Mouse (Mus musculus): ENCODE measurements at regions not wholly inside any gene's neighbourhood (a gene's known extent, or its start where the extent isn't known, plus 50 kb on each side); places are given as distances from the start of the nearest gene placed in this dataset.

DNA sequence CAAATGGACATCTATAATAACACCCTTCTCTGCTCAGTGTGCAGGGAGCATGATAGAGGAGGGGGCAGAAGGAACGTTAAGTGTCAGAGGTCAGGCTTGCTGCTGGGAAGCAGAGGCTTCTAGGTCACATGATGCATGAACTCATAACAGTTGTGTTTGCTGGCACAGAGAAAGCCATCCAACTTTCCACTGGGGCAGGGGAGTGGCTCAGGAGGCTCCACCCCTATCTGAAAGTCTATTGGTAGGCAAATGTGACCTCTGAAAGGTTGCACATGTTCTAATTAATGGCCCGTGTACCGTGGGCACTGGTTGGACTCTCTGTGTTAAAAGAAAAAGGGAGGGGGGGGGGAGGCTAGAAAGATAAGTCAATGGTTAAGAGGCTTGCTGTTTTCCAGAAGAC, 224.6 kb downstream of the Slc16a7 start:
- peak; percentile 55 for DNase-seq (ENCODE audit: low read depth, low spot score)

DNA sequence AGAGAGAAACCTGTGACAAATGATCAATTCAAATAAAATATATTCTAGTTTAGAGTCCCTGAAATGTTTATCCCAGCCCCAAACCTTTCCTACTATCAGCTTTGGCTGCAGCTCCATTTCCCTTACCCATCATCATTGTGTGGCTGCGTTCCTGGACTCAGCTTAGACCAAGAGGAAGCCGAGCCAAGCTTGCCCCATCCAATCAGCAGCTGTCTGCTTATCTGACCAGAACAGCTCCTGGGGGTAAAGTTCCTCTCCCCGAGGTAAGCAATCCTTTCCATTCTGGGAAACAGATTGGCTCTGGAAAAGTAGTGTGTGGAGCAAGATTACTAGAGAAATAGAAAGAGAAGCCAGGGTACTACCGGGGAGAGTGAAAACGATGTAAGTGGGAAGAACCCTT, 228.2 kb downstream of the Slc16a7 start:
- DNase-seq (ENCODE audit: low read depth, low spot score) = no peak

DNA sequence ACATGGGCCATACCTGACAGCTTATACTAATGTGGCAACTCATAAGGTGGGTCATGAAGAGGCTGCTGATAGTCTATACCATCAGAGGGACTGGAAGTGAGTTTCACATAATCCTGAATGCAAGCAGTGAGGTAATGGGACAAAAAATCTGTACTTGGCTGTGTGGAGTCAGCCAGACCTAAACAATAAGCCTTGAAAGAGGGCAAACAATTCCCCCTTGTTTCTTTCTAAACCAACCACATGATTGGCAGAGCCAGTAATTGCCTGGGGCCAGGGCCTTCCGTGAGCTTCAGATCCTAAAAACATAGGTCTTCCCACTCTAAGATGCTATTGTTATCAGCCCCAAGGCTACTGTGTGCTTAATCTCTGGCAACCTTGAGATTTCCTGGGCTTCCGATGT, 240.5 kb downstream of the Slc16a7 start:
- no peak for DNase-seq (ENCODE audit: low read depth, low spot score)

DNA sequence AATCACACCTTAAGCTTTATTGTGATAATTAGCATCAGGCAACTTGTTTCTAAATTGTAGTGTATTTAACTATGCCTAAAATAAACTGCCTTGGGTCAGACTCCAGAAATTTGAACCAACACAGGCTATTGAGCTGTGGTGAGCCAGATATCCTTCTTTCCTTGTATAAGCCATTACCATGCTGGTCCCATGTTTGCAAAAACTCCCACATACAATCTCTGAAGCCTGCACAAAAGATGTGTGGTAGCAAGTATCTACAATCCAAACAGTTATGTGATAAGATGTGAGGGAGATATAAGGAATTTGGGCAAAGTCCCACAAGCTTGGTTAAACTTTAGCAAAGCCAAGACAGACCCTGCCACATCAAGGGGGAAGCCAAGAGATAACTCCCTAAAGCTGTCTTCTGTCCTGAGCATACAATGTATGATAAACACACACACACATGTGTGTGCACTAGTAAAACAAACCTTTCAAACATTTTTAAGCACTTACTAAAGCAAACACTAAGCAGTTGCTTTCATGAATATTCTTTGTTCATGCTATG, 242.0 kb downstream of the Slc16a7 start:
- no peak for DNase-seq (ENCODE audit: low read depth, low spot score)

DNA sequence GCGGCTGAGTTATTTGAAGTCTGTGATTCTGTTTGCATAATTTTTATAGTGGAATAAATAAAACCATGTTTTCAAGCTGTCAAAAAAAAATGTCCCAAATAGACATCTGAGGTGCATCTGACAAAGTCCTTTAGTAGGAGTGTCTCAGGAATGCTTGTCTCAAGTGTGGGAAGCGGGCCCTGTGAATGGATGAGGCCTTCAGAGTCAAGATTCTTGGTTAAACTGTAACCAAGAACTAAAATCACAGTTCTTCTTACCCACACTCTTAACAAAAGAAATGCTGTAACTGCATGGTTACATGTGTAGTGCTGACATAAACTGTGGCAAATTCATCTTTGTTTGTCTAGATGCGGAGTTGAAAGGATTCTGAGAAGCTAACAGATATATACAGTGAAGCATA, 242.9 kb downstream of the Slc16a7 start:
- no peak for DNase-seq (ENCODE audit: low read depth, low spot score)

DNA sequence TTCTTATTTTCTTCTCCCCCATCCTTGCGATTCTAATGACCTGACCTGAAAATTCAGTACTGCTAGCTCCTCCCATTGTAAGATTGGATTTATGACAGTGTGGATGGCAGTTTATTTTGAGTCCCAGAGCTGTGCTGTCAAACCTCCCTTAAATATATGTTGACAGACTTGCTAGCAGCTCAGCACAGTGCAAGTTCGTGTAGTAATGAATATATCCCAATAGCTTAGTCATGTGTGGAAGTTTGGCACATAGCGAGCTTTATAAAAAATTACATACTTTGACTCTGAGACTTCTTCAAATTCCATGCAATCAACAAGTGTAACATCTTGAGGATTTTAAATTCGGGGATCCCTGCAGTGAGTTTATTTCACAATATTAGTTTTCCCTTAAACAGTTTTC, 243.5 kb downstream of the Slc16a7 start:
- DNase-seq (ENCODE audit: low read depth, low spot score) = no peak

DNA sequence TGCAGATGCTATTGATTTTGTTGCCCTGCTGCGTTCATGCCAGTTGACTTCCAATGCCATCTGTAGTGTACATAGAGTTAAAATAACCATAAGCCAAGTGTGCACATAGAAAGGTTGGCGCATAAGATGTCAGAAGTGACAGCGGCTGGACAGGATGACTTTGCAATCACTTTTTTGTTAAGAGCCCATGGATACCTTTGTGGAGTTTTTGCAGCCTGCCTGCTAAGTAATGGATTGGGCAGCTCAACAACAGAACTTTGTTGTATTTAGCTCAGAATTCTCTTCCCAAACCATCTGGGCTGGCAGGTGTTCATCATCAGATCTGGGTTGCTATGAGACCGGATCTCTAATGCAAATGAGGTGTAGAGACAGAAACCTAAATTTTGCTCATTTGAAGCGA, 267.5 kb downstream of the Slc16a7 start:
- no peak for DNase-seq (ENCODE audit: low read depth, low spot score)

DNA sequence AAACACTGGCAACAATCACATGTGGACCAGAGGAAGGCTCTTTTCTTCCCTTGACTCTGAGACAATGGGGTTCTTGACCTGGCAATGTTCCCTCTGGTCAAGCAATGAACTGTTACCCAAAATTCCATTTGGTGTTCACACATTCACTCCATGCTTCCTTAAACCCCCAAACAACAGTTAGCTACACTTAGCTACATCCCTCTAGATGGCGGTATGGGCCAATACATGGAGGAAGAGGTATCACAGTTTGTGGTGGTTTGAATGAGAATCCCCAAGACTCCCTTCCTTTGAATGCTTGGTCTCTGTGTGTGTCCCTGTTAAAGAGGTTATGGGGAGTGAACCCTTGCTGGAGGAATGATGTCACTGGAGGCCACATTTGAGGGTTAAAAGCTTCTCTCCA, 274.9 kb downstream of the Slc16a7 start:
- peak; percentile 65 for DNase-seq (ENCODE audit: low read depth, low spot score)

DNA sequence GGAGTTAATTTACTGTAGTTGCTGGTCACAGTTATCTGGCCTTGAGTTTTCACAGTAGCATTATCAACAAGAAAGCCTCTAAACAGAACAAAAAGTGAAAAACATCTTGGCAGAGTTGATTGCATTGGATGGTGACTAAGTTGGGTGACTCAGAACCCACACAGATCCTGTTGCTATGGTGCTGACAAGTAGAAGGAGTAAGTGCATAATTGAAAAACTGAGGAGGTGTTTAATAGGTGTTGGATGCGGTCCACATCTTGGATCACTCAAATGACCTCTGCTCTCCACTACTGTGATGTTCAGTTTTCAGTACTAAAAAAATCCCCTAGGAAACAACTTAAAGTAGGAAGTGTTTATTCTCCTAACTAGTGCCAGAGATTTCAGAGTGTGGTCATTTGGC, 280.3 kb downstream of the Slc16a7 start:
- DNase-seq (ENCODE audit: low read depth, low spot score) = no peak

DNA sequence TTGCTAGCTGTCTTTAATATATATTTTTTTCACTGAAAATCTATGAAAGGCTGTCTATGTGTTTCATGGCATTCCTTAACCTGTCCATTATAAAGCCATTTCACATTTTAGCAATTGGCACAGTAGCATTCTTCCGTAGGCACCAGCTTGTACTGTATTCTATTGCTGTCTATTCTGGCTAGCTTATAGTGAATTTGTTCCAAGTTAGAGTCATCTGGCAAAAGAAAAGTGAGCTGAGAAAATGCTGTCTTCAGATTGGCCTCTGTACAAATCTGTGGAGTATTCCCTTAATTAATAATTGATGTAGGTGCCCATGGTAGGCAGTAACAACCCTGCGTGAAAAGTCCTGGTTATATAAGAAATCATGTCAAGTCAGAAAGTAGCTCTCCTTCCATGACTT, 304.3 kb downstream of the Slc16a7 start:
- DNase-seq (ENCODE audit: low read depth, low spot score) = no peak

DNA sequence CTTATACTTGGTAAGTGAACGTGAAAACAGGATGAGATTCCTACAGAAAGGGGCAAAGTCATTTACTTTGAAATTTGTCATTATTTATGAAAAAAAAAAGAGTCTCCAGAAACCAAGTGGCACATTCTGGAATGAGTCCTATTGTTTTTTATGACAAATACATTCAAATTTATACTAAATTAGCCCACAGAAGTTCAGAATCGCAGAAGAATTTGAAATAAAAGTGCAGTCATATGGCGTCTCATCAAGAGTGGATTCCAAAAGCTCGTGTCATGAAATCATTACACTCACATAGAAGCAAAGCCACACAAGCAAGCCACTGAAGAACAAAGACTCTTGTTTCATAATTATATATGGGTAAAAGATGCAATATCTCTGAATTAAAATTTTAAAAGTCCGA, 316.9 kb downstream of the Slc16a7 start:
- no peak for DNase-seq (ENCODE audit: low read depth, low spot score)

DNA sequence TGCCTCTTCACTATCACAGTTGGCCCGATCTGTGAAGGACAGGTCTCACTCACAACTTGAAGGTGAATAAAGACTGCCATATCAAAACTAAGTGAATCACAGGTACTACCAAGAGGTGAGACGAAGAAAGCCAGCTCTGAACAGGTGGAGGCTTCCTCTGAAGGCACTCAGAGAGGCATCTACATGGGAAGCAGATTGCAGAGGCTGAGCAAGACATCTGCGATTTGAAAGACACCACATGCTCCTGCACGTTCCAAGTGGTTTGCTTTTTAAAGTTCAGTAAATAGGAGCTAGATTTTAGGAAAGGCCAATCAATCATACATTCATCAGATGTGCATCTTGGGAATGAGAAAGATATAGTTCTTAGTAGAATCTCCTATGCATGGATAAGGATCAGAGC, 319.0 kb downstream of the Slc16a7 start:
- DNase-seq (ENCODE audit: low read depth, low spot score) = no peak

DNA sequence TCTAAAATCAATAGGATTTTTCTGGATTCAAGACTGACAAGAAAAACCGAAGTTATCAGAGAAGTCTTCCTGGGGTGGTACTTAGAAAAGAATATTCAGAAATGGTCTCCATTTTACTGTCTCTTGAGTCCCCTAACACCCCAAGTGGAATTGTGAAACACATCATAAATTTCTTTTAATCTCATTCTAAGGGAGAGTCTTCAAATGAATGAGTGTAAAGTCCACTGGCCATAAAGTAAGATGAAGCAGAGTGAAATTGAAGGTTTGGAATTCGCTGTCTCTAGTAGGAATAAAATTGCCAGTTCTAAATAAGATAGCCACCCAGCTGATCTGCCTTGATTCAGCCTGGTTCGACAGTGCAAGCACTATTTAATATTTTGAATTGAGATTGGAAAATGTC, 350.0 kb downstream of the Slc16a7 start:
- no peak for DNase-seq (ENCODE audit: low read depth, low spot score)

DNA sequence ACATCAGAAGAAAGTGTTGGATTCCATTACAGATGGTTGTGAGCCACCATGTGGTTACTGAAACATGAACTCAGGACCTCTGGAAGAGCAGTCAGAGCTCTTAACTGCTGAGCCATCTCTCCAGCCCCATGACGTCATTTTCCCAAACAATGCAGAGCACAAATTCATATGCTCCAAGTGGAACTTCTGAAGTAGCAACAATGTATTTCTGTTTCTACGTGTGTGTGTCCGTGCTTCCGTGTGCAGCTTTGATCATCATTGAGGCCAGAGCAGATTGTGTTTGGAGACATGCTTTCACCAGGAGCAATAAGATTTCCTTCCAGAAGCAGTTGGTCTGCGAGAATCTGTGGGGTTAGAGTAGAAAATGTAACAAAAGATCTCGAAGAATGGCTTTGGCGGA, 353.6 kb downstream of the Slc16a7 start:
- DNase-seq (ENCODE audit: low read depth, low spot score) = no peak

DNA sequence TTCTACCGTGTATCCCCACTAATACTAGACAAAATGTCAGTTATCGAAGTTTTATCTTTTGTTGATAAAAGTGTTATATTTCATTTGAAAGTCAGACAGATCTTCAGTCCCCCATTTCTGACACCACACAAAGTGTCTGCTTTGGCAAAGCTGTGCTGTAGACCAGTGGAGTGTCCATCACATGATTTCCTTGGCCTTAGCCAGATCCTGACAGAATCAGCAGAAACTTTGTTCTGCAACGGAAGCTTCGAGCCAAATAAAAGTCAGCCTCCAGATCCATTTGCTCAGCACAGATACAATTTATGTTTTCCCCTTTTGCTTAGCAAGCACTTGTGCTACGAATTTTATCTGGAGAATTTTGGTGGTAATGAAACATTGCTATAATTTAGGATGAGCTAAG, 360.9 kb downstream of the Slc16a7 start:
- no peak for DNase-seq (ENCODE audit: low read depth, low spot score)

DNA sequence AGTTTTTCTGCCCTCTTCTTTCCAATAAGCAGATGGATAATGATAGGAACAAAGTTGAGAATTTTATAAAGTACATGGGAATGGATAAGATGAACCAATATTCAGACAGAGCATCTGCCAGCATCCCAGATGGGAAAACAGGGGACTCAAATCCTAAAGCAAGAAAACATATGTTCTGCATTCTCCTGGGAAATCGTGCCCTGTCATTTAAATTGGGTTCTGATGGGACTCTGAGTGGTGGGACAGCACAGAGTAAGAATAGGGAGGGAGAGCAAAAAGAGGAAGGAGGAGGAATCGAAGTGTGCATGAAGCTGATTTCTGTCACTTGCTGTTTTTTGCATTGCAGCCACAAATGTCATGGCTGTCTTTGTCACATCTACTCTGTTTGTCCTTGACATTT, 362.4 kb downstream of the Slc16a7 start:
- no peak for DNase-seq (ENCODE audit: low read depth, low spot score)
